Mouse (Mus musculus): ENCODE results near the gene Poldip3. TPM values are rescaled to one million over a fixed set of nuclear protein-coding genes. Genes with fewer than 3 reads are reported as not detected.

Gene Poldip3
- total RNA-seq, 4 experiments from 2014 or later = 23.5 to 27.1 (median 26.2) TPM

- no peak for DNase-seq (ENCODE audit: low spot score)
Measured at GRCm38 (mm10) chr15:83165526-83166315, 16.5 kb upstream of the Poldip3 start.

- DNase-seq (ENCODE audit: low spot score) = peak; percentile 84
Measured at GRCm38 (mm10) chr15:83164971-83165471, 15.8 kb upstream of the Poldip3 start.

GRCm38 (mm10) chr15:83162818-83163485, 13.8 kb upstream of the Poldip3 start:
- DNase-seq (ENCODE audit: low spot score) = no peak

GRCm38 (mm10) chr15:83162001-83162400, 12.8 kb upstream of the Poldip3 start:
- DNase-seq (ENCODE audit: low spot score) = no peak

GRCm38 (mm10) chr15:83161062-83161748, 12.0 kb upstream of the Poldip3 start:
- no peak for DNase-seq (ENCODE audit: low spot score)

GRCm38 (mm10) chr15:83160561-83160960, 11.4 kb upstream of the Poldip3 start:
- DNase-seq (ENCODE audit: low spot score) = no peak

GRCm38 (mm10) chr15:83159823-83160222, 10.6 kb upstream of the Poldip3 start:
- no peak for DNase-seq (ENCODE audit: low spot score)

GRCm38 (mm10) chr15:83158587-83159160, 9.5 kb upstream of the Poldip3 start:
- DNase-seq (ENCODE audit: low spot score) = no peak

- no peak for DNase-seq (ENCODE audit: low spot score)
Measured at GRCm38 (mm10) chr15:83157667-83158064, 8.5 kb upstream of the Poldip3 start.

- peak; percentile 63 for DNase-seq (ENCODE audit: low spot score)
Measured at GRCm38 (mm10) chr15:83156929-83157666, 7.9 kb upstream of the Poldip3 start.

- DNase-seq (ENCODE audit: low spot score) = no peak
Measured at GRCm38 (mm10) chr15:83155672-83156419, 6.7 kb upstream of the Poldip3 start.

- no peak for DNase-seq (ENCODE audit: low spot score)
Measured at GRCm38 (mm10) chr15:83154309-83154708, 5.1 kb upstream of the Poldip3 start.

- DNase-seq (ENCODE audit: low spot score) = no peak
Measured at GRCm38 (mm10) chr15:83150694-83151093, 1.5 kb upstream of the Poldip3 start.

GRCm38 (mm10) chr15:83150073-83150442, 874 bp upstream of the Poldip3 start:
- no peak for DNase-seq (ENCODE audit: low spot score)

- no peak for DNase-seq (ENCODE audit: low spot score)
Measured at GRCm38 (mm10) chr15:83148801-83149195, 386 bp downstream of the Poldip3 start.

- DNase-seq (ENCODE audit: low spot score) = no peak
Measured at GRCm38 (mm10) chr15:83148395-83148794, 789 bp downstream of the Poldip3 start.

GRCm38 (mm10) chr15:83145541-83145940, 3.6 kb downstream of the Poldip3 start:
- DNase-seq (ENCODE audit: low spot score) = no peak

- no peak for DNase-seq (ENCODE audit: low spot score)
Measured at GRCm38 (mm10) chr15:83142861-83143260, 6.3 kb downstream of the Poldip3 start.

GRCm38 (mm10) chr15:83135654-83136053, 13.5 kb downstream of the Poldip3 start:
- no peak for DNase-seq (ENCODE audit: low spot score)

GRCm38 (mm10) chr15:83134671-83135070, 14.5 kb downstream of the Poldip3 start:
- DNase-seq (ENCODE audit: low spot score) = no peak

Measured in heart, adult 8-10 months (tissue).